Mouse (Mus musculus): Measurements from ENCODE around the gene Gm17349. TPM values are rescaled to one million over a fixed set of nuclear protein-coding genes. Genes with fewer than 3 reads are reported as not detected.

Gene Gm17349
- polyA plus RNA-seq, 1 experiment from 2014 or later: not detected

- Histone ChIP-seq H3K9me3 (no peaks in the 10 kb centered on the region), H3K9ac (no peak overlapping the region), H3K4me1 (0 out of 2 replicates have a peak, but pooled peaks cover 3% of the 10 kb centered on the region), H3K4me3 (replicated peaks) (no peak overlapping the region), H3K27ac (no peak overlapping the region), H3K4me2 (no peak overlapping the region), H3K27me3 (peaks cover 6% of the 10 kb centered on the region; the same call in 1 of the 2 replicates), H3K36me3 (replicated peaks) (no peaks in the 10 kb centered on the region)
- 94% methylated on average over 5 of the region's 5 CpGs for WGBS
- ATAC-seq (ENCODE audit: low FRiP score): no peak
These were observed 21.1 kb downstream of the Gm17349 start for GRCm38 (mm10) chr15:99684156-99684555.

- Histone ChIP-seq H3K9ac (no peak overlapping the region), H3K27ac (no peak overlapping the region), H3K36me3 (replicated peaks) (no peaks in the 10 kb centered on the region), H3K4me2 (no peak overlapping the region), H3K27me3 (peaks cover 3% of the 10 kb centered on the region; the same call in 1 of the 2 replicates), H3K4me1 (peaks cover 11% of the 10 kb centered on the region), H3K9me3 (no peaks in the 10 kb centered on the region), H3K4me3 (replicated peaks) (no peak overlapping the region)
- ATAC-seq (ENCODE audit: low FRiP score): no peak
- WGBS: 93% methylated on average over 7 of the region's 7 CpGs
These were observed 22.4 kb downstream of the Gm17349 start for GRCm38 (mm10) chr15:99682880-99683279.

GRCm38 (mm10) chr15:99679008-99679407 lies 26.3 kb downstream of the Gm17349 start:
- no peaks in the 10 kb centered on the region for H3K9me3 ChIP-seq
- 73% methylated on average over 7 of the region's 7 CpGs for WGBS
- H3K4me1 ChIP-seq: peaks cover 29% of the 10 kb centered on the region
- H3K36me3 ChIP-seq (replicated peaks): no peaks in the 10 kb centered on the region
- H3K4me3 ChIP-seq (replicated peaks): no peak overlapping the region
- H3K9ac ChIP-seq: no peak overlapping the region
- no peak overlapping the region for H3K27ac ChIP-seq
- H3K27me3 ChIP-seq: peaks cover 13% of the 10 kb centered on the region; the same call in 1 of the 2 replicates
- no peak for ATAC-seq (ENCODE audit: low FRiP score)
- H3K4me2 ChIP-seq: no peak overlapping the region

GRCm38 (mm10) chr15:99678063-99678800 lies 27.1 kb downstream of the Gm17349 start:
- Histone ChIP-seq H3K4me3 (replicated peaks) (no peak overlapping the region), H3K36me3 (replicated peaks) (no peaks in the 10 kb centered on the region), H3K9ac (no peak overlapping the region), H3K27me3 (peaks cover 16% of the 10 kb centered on the region), H3K4me1 (peaks cover 33% of the 10 kb centered on the region), H3K9me3 (no peaks in the 10 kb centered on the region), H3K27ac (no peak overlapping the region), H3K4me2 (no peak overlapping the region)
- peak; percentile 36 for ATAC-seq (ENCODE audit: low FRiP score)
- WGBS: 14% methylated on average over 13 of the region's 13 CpGs

GRCm38 (mm10) chr15:99677089-99677488 lies 28.2 kb downstream of the Gm17349 start:
- H3K4me2 ChIP-seq: peak overlapping the region; percentile 13; the same call in 1 of the 2 replicates

GRCm38 (mm10) chr15:99674866-99675265 lies 30.4 kb downstream of the Gm17349 start:
- no peaks in the 10 kb centered on the region for H3K9me3 ChIP-seq
- H3K4me3 ChIP-seq (replicated peaks): no peak overlapping the region
- peaks cover 52% of the 10 kb centered on the region for H3K4me1 ChIP-seq
- no peaks in the 10 kb centered on the region for H3K36me3 ChIP-seq (replicated peaks)
- no peak overlapping the region for H3K9ac ChIP-seq
- H3K27me3 ChIP-seq: peaks cover 46% of the 10 kb centered on the region
- no peak overlapping the region for H3K27ac ChIP-seq
- no peak for ATAC-seq (ENCODE audit: low FRiP score)
- H3K4me2 ChIP-seq: no peak overlapping the region
- 77% methylated on average over 3 of the region's 3 CpGs for WGBS

More at GRCm38 (mm10) chr15:99677089-99677488, 28.2 kb downstream of the Gm17349 start:
- Histone ChIP-seq H3K36me3 (replicated peaks) (no peaks in the 10 kb centered on the region), H3K9ac (no peak overlapping the region), H3K27ac (peak overlapping the region; percentile 67), H3K4me1 (peaks cover 40% of the 10 kb centered on the region), H3K9me3 (no peaks in the 10 kb centered on the region), H3K27me3 (peaks cover 24% of the 10 kb centered on the region), H3K4me3 (replicated peaks) (no peak overlapping the region)
- 25% methylated on average over 8 of the region's 8 CpGs for WGBS
- peak; percentile 78 for ATAC-seq (ENCODE audit: low FRiP score)

- WGBS: 79% methylated on average over 14 of the region's 14 CpGs
- Histone ChIP-seq H3K4me2 (peak overlapping the region; percentile 95), H3K27ac (no peak overlapping the region), H3K27me3 (peaks cover 66% of the 10 kb centered on the region), H3K4me3 (replicated peaks) (no peak overlapping the region; the same call in 1 of the 2 replicates), H3K9me3 (no peaks in the 10 kb centered on the region), H3K4me1 (peaks cover 46% of the 10 kb centered on the region), H3K9ac (no peak overlapping the region), H3K36me3 (replicated peaks) (no peaks in the 10 kb centered on the region)
- no peak for ATAC-seq (ENCODE audit: low FRiP score)
These were observed 33.5 kb downstream of the Gm17349 start for GRCm38 (mm10) chr15:99671783-99672182.

GRCm38 (mm10) chr15:99670964-99671670 lies 34.2 kb downstream of the Gm17349 start:
- peak; percentile 10; the same call in 1 of the 2 replicates for ATAC-seq (ENCODE audit: low FRiP score)
- Histone ChIP-seq H3K4me1 (peaks cover 49% of the 10 kb centered on the region), H3K4me3 (replicated peaks) (peak overlapping the region; percentile 72), H3K4me2 (peak overlapping the region; percentile 95), H3K36me3 (replicated peaks) (no peaks in the 10 kb centered on the region), H3K27me3 (peaks cover 73% of the 10 kb centered on the region), H3K9ac (peak overlapping the region; percentile 85), H3K9me3 (no peaks in the 10 kb centered on the region), H3K27ac (peak overlapping the region; percentile 79)
- 15% methylated on average over 11 of the region's 17 CpGs for WGBS

- ATAC-seq (ENCODE audit: low FRiP score): peak; percentile 66
- H3K9me3 ChIP-seq: no peaks in the 10 kb centered on the region
- H3K27ac ChIP-seq: peak within 1 kb of the TSS; percentile 79
- H3K4me3 ChIP-seq (replicated peaks): peak within 1 kb of the TSS; percentile 72
- H3K27me3 ChIP-seq: peaks cover 78% of the 10 kb centered on the region
- under 1% methylated on average over 50 of the region's 74 CpGs for whole genome bisulfite sequencing
- H3K36me3 ChIP-seq (replicated peaks): no peaks in the 10 kb centered on the region
- H3K4me2 ChIP-seq: peak within 1 kb of the TSS; percentile 95
- peaks cover 52% of the 10 kb centered on the region for H3K4me1 ChIP-seq
- peak within 1 kb of the TSS; percentile 85 for H3K9ac ChIP-seq
These were observed 35.0 kb downstream of the Gm17349 start, which contains the start of gene Asic1 for GRCm38 (mm10) chr15:99670154-99670821. Asic1 (plus strand) TSS chr15:99670368.

GRCm38 (mm10) chr15:99669392-99669791 lies 35.9 kb downstream of the Gm17349 start:
- H3K9me3 ChIP-seq: no peaks in the 10 kb centered on the region
- peak; percentile 13; the same call in 1 of the 2 replicates for ATAC-seq (ENCODE audit: low FRiP score)
- no peak overlapping the region for H3K9ac ChIP-seq
- H3K27me3 ChIP-seq: peaks cover 81% of the 10 kb centered on the region
- no peak overlapping the region for H3K4me3 ChIP-seq (replicated peaks)
- WGBS: 0% methylated on average over 1 of the region's 1 CpGs
- H3K4me2 ChIP-seq: peak overlapping the region; percentile 95; the same call in 1 of the 2 replicates
- H3K36me3 ChIP-seq (replicated peaks): no peaks in the 10 kb centered on the region
- H3K4me1 ChIP-seq: peaks cover 60% of the 10 kb centered on the region
- H3K27ac ChIP-seq: peak overlapping the region; percentile 79

- H3K4me2 ChIP-seq: peak overlapping the region; percentile 6; the same call in 1 of the 2 replicates
- no peak overlapping the region for H3K9ac ChIP-seq
- no peak overlapping the region for H3K4me3 ChIP-seq (replicated peaks)
- no peak for ATAC-seq (ENCODE audit: low FRiP score)
- H3K9me3 ChIP-seq: no peaks in the 10 kb centered on the region
- H3K36me3 ChIP-seq (replicated peaks): no peaks in the 10 kb centered on the region
- H3K27me3 ChIP-seq: peaks cover 84% of the 10 kb centered on the region
- H3K27ac ChIP-seq: peak overlapping the region; percentile 79; the same call in 1 of the 2 replicates
- WGBS: 1% methylated on average over 12 of the region's 12 CpGs
- peaks cover 65% of the 10 kb centered on the region for H3K4me1 ChIP-seq
These were observed 36.4 kb downstream of the Gm17349 start for GRCm38 (mm10) chr15:99668881-99669280.

GRCm38 (mm10) chr15:99667544-99667943 lies 37.7 kb downstream of the Gm17349 start:
- no peak for ATAC-seq (ENCODE audit: low FRiP score)
- Histone ChIP-seq H3K9me3 (no peaks in the 10 kb centered on the region), H3K27me3 (peaks cover 77% of the 10 kb centered on the region), H3K36me3 (replicated peaks) (no peaks in the 10 kb centered on the region), H3K27ac (no peak overlapping the region), H3K4me1 (peaks cover 59% of the 10 kb centered on the region), H3K4me2 (no peak overlapping the region), H3K9ac (no peak overlapping the region), H3K4me3 (replicated peaks) (no peak overlapping the region)
- 95% methylated on average over 2 of the region's 2 CpGs for WGBS

Measured in forebrain, embryonic 12.5 days (tissue).